Mouse (Mus musculus) kidney, adult 2 months (tissue): ENCODE measurements around the gene Sufu.

ENCODE experiments used
- CTCF ChIP-seq: fragments of 200-500 bp; conservative IDR thresholded peaks from 2 replicates; pipeline ENCODE4 v1.5.1; 2011; ENCODE audit warnings: low read depth, mild to moderate bottlenecking, control low read depth, low read length, moderate library complexity, mixed read lengths; ENCODE audit not compliant: insufficient read depth, insufficient read length
- POLR2A ChIP-seq: fragments of 200-500 bp; IDR thresholded peaks from one replicate; pipeline ENCODE4 v1.6.1; 2011; ENCODE audit warnings: low read depth, low read length, control low read depth

DNA sequence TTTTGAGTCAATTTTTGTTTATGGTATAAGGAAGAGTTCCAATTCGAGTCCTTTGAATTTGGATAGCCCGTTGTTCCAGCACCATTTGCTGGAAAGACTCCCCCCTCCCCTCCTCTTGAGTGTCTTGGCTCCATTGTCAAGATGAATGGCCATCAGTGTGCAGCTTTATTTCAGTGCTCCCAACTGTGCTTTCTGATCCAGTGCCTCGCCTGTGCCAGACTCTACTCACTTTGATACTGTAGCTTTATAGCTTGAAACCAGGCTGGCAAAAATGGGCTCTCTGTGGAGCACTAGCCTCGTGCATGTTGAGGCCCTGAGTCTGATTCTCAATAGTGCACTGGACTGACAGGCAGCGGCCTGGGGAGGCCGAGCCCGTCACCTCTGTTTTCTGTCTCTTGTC lies 50.4 kb downstream of the Sufu start:
- TF ChIP-seq CTCF (no peak), POLR2A (no peak)
